Mouse (Mus musculus) embryonic facial prominence, embryonic 11.5 days (tissue): Measurements from ENCODE around the gene Nmt1. TPM values are rescaled to one million over a fixed set of nuclear protein-coding genes. Genes with fewer than 3 reads are reported as not detected.

Experiments
- ATAC-seq: fragments of 200-750 bp; cut with Nextera tagmentation; replicated peaks from 2 replicates; pipeline ENCODE4 v1.8.0; 2017; ENCODE audit warnings: low read depth; ENCODE audit not compliant: insufficient number of reproducible peaks, low FRiP score, low TSS enrichment
- DNase-seq: peaks from one replicate; pipeline ENCODE4 v3.0.0-alpha.2; 2015; ENCODE audit warnings: low spot score
- H3K27ac ChIP-seq: fragments of 300-500 bp; sonication (generic); replicated peaks from 2 replicates; pipeline ENCODE4 v1.5.1; 2014; ENCODE audit warnings: mild to moderate bottlenecking, low read depth, low read length, control low read depth
- H3K27me3 ChIP-seq: fragments of 300-500 bp; sonication (generic); 2 replicates; pipeline ENCODE4 v1.6.1; 2014; ENCODE audit warnings: mild to moderate bottlenecking, low read length, moderate library complexity, mixed read lengths; ENCODE audit not compliant: control insufficient read depth, insufficient read depth
- H3K36me3 ChIP-seq: fragments of 300-500 bp; sonication (generic); replicated peaks from 2 replicates; pipeline ENCODE4 v1.6.1; 2014; ENCODE audit warnings: low read depth, mild to moderate bottlenecking, low read length, moderate library complexity, mixed read lengths; ENCODE audit not compliant: control insufficient read depth, insufficient read depth
- H3K4me1 ChIP-seq: fragments of 300-500 bp; sonication (generic); 2 replicates; pipeline ENCODE4 v1.6.1; 2014; ENCODE audit warnings: low read length, mixed read lengths; ENCODE audit not compliant: control insufficient read depth, insufficient read depth
- H3K4me2 ChIP-seq: fragments of 300-500 bp; sonication (generic); 2 replicates; pipeline ENCODE4 v1.6.1; 2014; ENCODE audit warnings: low read depth, mild to moderate bottlenecking, control low read depth, low read length, moderate library complexity
- H3K4me3 ChIP-seq: fragments of 300-500 bp; sonication (generic); 2 replicates; pipeline ENCODE4 v1.5.1; 2014; ENCODE audit warnings: low read depth, low read length, control low read depth
- H3K9ac ChIP-seq: fragments of 300-500 bp; sonication (generic); replicated peaks from 2 replicates; pipeline ENCODE4 v1.6.1; 2014; ENCODE audit warnings: mild to moderate bottlenecking, control low read depth, low read length
- H3K9me3 ChIP-seq: fragments of 300-500 bp; sonication (generic); replicated peaks from 2 replicates; pipeline ENCODE4 v1.6.1; 2016; ENCODE audit warnings: mild to moderate bottlenecking, low read length, inconsistent platforms, mixed read lengths; ENCODE audit not compliant: control insufficient read depth
- WGBS: fragments of 180-500 bp; shearing (Covaris S2); extraction: QIAGEN DNeasy Blood & Tissue Kit; methylation state at CpG from one replicate; pipeline ENCODE4 v1.1.7; 2014; 5-methylcytosine and 5-hydroxymethylcytosine counted together
- polyA plus RNA-seq: library from polyadenylated mRNA; unstranded; fragments of >200 nt; fragmentation: Nextera tagmentation; extraction: Ambion mirVana; gene quantifications from 2 replicates; pipeline ENCODE4 v1.2.1, GENCODE M21; 2014

The Nmt1 gene
- 48.6 and 49.6 TPM in 2 replicates for polyA plus RNA-seq

DNA sequence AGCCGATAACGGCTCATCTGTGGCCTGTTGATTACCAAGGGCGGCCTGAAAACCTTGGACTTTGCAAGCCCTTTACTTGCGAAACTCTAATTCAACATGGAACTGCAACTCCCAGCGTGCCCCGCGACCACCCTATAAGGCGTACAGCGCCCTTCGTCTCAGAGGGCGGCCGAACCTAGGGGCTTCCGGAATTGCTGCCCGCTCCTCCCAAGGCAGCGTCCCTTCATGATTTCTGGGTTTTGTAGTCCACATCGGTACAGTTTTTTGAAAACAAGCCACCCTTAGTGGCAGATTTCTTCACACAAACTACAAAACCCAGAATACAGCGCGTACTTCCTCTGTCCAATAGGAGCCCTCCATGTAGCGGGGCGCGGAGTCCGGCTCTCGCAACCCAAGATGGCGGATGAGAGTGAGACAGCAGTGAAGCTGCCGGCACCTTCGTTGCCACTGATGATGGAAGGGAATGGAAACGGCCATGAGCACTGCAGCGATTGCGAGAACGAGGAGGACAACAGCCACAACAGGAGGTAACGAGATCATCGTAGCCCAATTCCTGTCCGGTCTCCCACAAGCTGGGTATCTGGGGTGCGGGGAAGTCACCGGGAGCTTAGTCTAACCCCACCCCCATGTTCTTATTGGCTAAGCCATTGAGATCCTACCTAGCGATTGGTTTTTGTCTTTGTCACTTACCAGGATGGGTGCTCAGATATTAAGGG is at the start of gene Nmt1, which contains the start of gene Dcakd:
Nmt1 (plus strand) TSS at position 15 of the 716 bp plus-strand sequence.
Dcakd (minus strand) TSS at position 158 of the 716 bp plus-strand sequence.
- H3K27me3 ChIP-seq = no peaks in the 10 kb centered on the region
- ATAC-seq = peak; percentile 98
- no peaks in the 10 kb centered on the region for H3K9me3 ChIP-seq
- no peaks in the 10 kb centered on the region for H3K4me1 ChIP-seq
- H3K4me2 ChIP-seq = peak within 1 kb of the TSS; percentile 61
- no peaks in the 10 kb centered on the region for H3K36me3 ChIP-seq
- peak within 1 kb of the TSS; percentile 74 for H3K9ac ChIP-seq
- peak within 1 kb of the TSS; percentile 77 for H3K4me3 ChIP-seq
- peak; percentile 98 for DNase-seq
- 0 out of 2 replicates have a peak within 1 kb of the TSS, but pooled peaks have one; percentile 35 for H3K27ac ChIP-seq
- under 1% methylated on average over 36 of the region's 36 CpGs for WGBS

DNA sequence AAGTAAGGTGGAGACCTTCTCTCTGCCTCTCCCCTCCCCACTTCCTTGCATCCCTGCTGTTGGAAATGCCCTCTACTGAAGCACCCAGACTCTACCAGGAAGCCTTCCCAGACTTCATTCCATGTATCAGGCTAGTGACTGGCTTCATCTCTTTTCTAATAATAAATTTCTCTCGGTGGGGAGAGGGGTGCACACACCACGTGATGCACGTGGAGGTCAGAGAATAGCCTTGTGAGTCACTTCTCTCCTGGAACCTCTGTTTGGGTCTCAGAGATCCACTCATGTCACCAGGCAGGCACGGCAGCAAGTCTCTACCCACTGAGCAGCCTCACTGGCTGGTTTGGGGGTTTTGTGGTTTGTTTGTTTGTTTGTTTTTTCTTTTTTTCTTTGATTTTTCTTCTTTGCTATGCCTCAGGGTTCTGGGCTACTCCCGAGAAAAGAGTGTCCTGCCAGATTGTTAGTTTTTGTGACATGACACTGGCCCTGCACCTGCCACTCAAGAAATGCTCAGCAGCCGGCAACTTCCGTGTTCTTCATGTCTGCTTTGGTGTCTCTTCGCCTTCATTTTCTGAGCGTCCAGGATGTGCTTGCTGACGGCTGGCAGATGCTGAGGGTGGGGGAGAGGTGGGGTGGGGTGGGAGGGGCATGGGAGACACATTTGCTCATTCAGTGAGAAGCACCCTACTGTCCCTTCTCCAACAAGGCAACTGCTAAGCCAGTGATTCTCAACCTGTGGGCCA is 46.7 kb upstream of the Nmt1 start:
- Histone ChIP-seq H3K27me3 (no peaks in the 10 kb centered on the region), H3K9me3 (no peaks in the 10 kb centered on the region), H3K36me3 (no peaks in the 10 kb centered on the region), H3K4me1 (no peaks in the 10 kb centered on the region), H3K27ac (no peak overlapping the region), H3K9ac (no peak overlapping the region), H3K4me3 (no peak overlapping the region), H3K4me2 (no peak overlapping the region)
- ATAC-seq = no peak
- no peak for DNase-seq
- WGBS = 62% methylated on average over 10 of the region's 10 CpGs

GRCm38 (mm10) chr11:102984086-102984485 is 43.9 kb upstream of the Nmt1 start:
- Histone ChIP-seq H3K36me3 (no peaks in the 10 kb centered on the region), H3K4me3 (no peak overlapping the region), H3K27me3 (peaks cover 7% of the 10 kb centered on the region), H3K27ac (no peak overlapping the region), H3K9me3 (no peaks in the 10 kb centered on the region), H3K9ac (no peak overlapping the region), H3K4me2 (no peak overlapping the region), H3K4me1 (no peaks in the 10 kb centered on the region)
- ATAC-seq = no peak
- WGBS = 86% methylated on average over 9 of the region's 9 CpGs
- no peak for DNase-seq

DNA sequence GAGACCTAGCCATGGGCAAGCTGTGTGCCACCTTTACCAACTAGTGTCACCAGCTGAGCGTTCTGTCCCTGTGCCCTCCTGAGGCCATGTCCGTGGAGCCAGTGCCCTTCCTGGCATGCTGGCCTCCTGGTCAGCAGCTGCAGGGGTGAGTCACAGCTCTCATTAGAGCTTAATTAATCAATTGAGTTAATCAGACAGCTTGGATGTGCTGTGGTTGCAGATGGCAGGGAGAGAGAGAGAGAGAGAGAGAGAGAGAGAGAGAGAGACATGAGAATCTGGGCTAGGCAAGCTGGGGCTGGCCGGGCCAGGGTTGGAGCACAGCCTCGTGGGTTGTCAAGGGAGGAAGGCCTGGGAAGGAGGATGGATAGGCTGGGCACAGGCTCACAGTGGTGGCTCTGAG is 43.4 kb upstream of the Nmt1 start:
- Histone ChIP-seq H3K4me3 (no peak overlapping the region), H3K27me3 (peaks cover 11% of the 10 kb centered on the region), H3K9me3 (no peaks in the 10 kb centered on the region), H3K27ac (no peak overlapping the region), H3K4me1 (no peaks in the 10 kb centered on the region), H3K9ac (no peak overlapping the region), H3K36me3 (no peaks in the 10 kb centered on the region), H3K4me2 (no peak overlapping the region)
- DNase-seq (no peak), ATAC-seq (no peak)
- WGBS = 61% methylated on average over 4 of the region's 4 CpGs

- H3K9ac ChIP-seq = no peak overlapping the region
- no peaks in the 10 kb centered on the region for H3K4me1 ChIP-seq
- ATAC-seq (no peak), DNase-seq (no peak)
- H3K36me3 ChIP-seq = no peaks in the 10 kb centered on the region
- H3K4me3 ChIP-seq = no peak overlapping the region
- 48% methylated on average over 6 of the region's 6 CpGs for WGBS
- no peak overlapping the region for H3K4me2 ChIP-seq
- peaks cover 13% of the 10 kb centered on the region for H3K27me3 ChIP-seq
- H3K9me3 ChIP-seq = no peaks in the 10 kb centered on the region
- H3K27ac ChIP-seq = no peak overlapping the region
Measured at GRCm38 (mm10) chr11:102985160-102985559, 42.8 kb upstream of the Nmt1 start.

DNA sequence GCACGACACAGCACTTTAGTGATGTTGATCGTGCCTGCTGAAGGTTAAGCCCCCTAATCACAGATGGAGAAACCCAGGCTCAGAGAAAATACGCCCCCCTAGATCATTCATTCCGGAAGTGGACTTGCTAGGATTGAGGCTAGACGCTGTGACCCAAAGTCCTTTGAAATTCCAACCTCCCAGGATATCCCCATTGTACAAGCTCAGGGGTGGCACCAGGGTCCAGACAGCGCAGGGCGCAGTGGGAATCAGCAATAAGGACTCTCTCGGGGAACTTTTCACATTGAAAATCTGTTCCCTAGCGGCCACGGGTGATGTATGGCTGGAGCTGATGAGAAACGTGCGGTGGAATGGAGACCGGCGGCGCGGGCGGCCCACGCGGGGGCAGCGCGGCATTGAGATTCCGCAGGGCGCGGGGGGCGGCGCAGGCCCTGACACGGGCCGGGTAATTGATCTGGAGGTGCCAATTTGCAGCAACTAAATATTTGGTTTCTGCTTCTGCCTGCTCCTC is 38.3 kb upstream of the Nmt1 start:
- H3K4me1 ChIP-seq = no peaks in the 10 kb centered on the region
- H3K27me3 ChIP-seq = peaks cover 16% of the 10 kb centered on the region
- peak; percentile 30 for DNase-seq

GRCm38 (mm10) chr11:102990152-102990663 is 37.8 kb upstream of the Nmt1 start:
- Histone ChIP-seq H3K4me2 (peak overlapping the region; percentile 70), H3K9ac (no peak overlapping the region; the same call in none of the 2 replicates), H3K9me3 (no peaks in the 10 kb centered on the region), H3K36me3 (no peaks in the 10 kb centered on the region; the same call in none of the 2 replicates), H3K27me3 (peaks cover 16% of the 10 kb centered on the region), H3K4me1 (no peaks in the 10 kb centered on the region), H3K4me3 (peak overlapping the region; percentile 30), H3K27ac (no peak overlapping the region)
- DNase-seq (peak; percentile 60), ATAC-seq (no peak)
- WGBS = 1% methylated on average over 29 of the region's 29 CpGs

More for the DNA sequence above, 38.3 kb upstream of the Nmt1 start:
- H3K36me3 ChIP-seq = no peaks in the 10 kb centered on the region; the same call in none of the 2 replicates
- 5% methylated on average over 28 of the region's 28 CpGs for WGBS
- peak overlapping the region; percentile 70 for H3K4me2 ChIP-seq
- ATAC-seq = no peak
- H3K9ac ChIP-seq = peak overlapping the region; percentile 23; the same call in 1 of the 2 replicates
- no peak overlapping the region for H3K27ac ChIP-seq
- H3K9me3 ChIP-seq = no peaks in the 10 kb centered on the region
- H3K4me3 ChIP-seq = peak overlapping the region; percentile 30
